Mouse (Mus musculus) T-helper 2 cell (primary cell): ENCODE results near the gene Pxmp4.

ENCODE experiments used
- in situ Hi-C: fragments of 300-600 bp; cut with MboI, MseI; formaldehyde crosslinking; loops from one replicate; pipeline ENCODE4 v1.15.1; 2025; ENCODE audit warnings: high pct_unique_total_duplicates

Pxmp4 gene

DNA sequence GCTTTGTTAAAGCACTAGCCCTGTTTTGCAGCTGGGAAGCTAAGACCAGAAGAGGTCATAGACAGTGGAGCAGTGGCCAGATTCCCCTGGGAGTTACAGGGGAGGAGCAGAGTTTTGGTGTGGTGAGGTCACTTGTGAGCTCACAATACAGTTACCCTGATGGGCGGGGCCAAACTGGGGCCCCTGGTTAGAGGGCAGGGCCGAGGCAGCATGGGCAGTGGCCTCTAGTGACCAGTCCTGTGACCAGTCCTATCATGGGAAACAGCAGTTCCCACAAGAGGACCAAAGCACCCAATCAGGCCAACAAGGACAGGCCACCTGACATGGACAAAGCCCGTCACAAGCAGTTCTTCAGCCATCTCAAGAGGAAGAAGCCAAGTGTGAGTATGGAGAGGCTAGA, 54.8 kb downstream of the Pxmp4 start:
- in situ Hi-C loops = no loop called here

DNA sequence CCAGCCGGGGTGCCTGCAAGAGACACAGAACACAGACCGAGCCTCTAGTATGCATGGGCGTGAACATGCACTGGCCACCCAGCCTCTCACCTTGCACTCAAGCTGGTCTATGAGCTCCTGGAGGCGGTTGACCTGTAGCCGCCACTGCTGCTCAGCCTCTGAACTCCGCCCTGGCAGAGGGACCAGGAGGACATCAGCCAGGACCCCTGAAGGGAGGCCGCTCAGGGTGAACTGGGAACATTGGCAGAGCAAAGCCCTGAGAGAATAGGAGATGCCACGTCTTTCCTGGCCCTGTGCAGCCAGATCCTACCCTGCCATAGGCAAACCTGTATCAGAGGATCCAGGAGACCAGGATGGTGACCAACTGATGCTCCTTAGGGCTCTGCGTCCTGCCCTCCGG, 56.8 kb downstream of the Pxmp4 start, which contains the start of gene 1700003F12Rik:
Gene 1700003F12Rik, plus strand, starts transcription at position 375 of the 400 bp plus-strand sequence.
- in situ Hi-C loops = no loop called here

DNA sequence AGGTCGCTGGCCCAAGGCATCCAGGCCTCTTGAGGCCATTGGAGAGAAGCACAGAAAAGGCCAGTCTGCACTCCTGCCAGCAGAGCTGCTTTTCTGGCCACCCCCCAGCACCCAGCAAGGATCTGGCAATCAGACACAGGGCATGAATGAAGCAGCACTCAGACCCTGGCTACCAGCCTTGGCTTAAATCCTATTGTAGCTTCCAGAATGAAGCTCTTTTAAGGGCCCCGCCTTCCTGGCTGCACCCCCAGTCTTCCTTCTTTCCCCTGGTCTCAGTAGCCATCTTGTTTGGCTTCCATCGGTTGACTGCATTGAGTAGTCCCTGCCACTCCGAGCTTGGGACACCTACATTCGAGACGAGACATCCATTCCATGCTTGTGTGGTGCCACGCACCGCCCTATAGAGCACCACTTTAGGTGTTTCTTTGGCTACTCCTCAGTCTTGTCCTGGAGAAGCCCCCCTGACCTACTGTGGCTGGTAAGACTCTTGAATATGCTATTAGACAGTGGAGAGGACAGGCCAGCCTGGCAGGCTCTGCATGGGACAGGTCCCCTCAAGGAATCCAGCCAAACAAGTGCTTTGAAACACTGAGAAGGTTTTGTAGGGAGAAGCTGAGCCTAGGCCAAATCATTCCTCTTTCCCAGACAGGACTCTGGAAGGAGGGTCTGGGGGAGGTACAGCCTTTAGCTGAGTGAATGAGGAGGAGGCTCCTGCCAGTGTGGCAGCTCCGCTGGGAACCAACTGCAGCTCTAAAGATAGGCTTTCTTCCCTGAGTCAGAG, 59.8 kb downstream of the Pxmp4 start:
- in situ Hi-C loops = no loop called here

DNA sequence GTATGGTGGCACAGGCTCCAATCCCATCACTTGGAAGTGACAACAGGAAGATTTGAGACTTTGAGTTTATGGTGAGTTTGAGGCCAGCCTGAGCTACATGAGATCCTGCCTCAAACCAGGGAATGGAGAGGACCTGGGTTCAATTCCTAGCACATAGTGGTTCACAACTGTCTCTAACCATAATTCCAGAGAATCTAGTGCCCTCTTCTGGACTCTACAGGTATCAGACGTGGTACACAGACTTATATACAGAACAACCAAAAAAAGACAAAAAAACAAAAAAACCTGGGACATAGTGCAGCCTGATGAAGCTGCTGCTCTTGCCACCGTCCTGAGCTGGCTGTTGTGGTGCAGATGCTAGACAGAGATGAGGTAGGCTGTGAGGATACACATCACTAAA, 61.9 kb downstream of the Pxmp4 start:
- in situ Hi-C loops = no loop called here

DNA sequence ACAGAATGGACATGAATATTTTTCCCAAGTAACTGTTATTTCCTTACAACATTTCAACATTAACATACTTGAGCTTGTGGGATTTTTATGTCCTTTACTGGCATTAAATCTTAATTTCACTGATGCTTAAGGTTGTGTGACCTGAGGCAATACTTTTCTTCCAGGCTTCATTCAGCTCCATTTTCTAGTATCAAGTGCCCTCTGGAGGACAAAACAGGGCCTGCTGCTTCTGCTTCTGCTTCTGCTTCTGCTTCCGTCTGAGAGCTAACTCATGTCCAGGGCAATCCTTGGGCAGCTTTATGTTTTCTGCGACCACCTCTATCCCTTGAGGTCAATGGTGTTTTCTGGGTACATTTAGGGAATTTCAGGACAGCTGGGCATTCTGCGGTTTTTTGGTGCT, 63.8 kb downstream of the Pxmp4 start:
- in situ Hi-C loops = no loop called here

DNA sequence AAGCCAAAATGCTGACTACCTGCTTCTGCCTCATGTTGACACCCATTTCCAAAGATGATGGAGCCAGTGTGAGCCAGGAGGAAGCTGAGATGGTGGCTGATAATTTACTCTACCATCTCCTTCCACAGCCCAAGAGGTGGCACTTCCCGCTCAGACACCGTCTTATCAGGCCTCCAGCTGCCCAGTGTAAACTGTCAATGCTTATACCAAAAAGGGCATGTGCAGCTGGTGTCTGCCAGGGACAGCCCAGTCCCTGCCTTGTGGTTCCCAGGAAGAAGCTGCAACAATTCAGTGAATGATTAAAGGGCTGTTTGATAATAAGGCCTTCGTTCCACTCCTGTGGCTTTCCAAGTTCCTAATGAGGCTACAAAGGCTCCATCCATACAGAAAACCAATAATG, 64.8 kb downstream of the Pxmp4 start:
- in situ Hi-C loops = no loop called here

DNA sequence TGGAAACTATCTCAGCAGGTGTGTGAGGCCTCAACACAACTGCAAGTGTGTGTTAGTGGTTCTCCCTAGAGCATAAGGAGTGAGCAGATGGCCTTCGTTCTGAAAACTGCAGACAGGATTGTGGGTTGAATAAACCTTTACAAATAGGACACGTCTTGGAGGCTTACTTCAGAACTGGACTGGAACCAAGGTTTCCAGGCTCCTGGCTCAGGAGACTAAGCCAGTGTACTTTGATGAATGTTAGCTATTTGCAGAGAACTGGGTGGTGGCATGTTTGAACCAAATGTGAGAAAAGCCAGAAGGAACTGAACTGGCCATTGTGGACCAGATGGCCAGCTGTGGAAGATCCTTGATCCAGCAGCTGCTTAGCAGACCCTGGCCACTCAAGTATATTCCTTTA, 65.2 kb downstream of the Pxmp4 start:
- in situ Hi-C loops = no loop called here
